ENCODE assay signal across 8 mouse cellular contexts in the genomic region with DNA sequence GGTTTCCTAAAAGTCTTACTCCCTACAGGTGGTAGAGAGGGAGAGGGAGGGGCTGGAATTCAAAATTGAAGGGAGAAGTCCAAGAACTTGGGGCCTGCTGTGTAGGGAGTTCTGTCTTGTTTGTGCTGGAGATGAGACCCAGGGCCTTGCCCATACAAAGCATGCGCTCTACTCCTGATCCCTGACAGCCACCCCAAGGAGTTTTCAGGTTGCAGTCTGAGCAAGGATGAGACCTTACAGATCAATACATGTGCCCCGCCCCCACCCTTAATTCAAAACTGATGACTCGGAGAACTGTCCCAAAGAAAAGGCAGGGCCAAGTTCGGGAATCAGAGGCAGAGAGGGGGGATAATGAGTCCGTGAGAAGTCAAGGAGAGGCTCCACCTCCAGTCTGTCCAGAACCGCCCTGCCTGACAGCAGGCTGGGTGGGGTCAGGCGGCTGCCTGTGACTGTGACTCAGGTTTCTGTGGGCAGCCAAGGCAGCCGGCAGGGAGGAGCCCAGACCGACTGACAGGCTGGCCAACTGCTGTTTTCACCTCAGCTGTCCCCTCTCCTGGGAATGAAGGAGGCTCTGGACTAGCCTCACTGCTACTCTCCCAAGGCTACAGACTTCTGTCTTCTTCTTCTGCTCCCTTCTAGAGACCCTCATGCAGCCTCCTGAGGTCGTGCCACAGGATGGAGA. TPM values are rescaled to one million over a fixed set of nuclear protein-coding genes. Genes with fewer than 3 reads are reported as not detected.
DNase-seq lines count a peak whose midpoint lies in the region; ATAC-seq and TF ChIP-seq lines count a peak whose summit lies in the region.

No protein-coding gene starts in this region.

- peaks cover 25% of the 10 kb centered on the region for H3K4me1 ChIP-seq in cerebellum, adult 2 months (ENCODE audit: control insufficient read depth, insufficient read depth, low read length)
- peaks cover 15% of the 10 kb centered on the region for H3K4me1 ChIP-seq in kidney, adult 2 months (ENCODE audit: control insufficient read depth, insufficient read depth, low read length)
- H3K4me1 ChIP-seq in lung, postnatal 0 days (ENCODE audit: insufficient read depth, low read depth, low read length): peaks cover 31% of the 10 kb centered on the region
- H3K4me1 ChIP-seq in spleen, adult 2 months (ENCODE audit: control insufficient read depth, insufficient read depth, insufficient read length): peaks cover 31% of the 10 kb centered on the region

- no peaks in the 10 kb centered on the region for H3K9me3 ChIP-seq in lung, postnatal 0 days (ENCODE audit: low read length)

- H3K27ac ChIP-seq in cerebellum, adult 2 months (ENCODE audit: insufficient read depth, low read length): peak overlapping the region; percentile 77
- peak overlapping the region; percentile 85 for H3K27ac ChIP-seq in kidney, adult 2 months (ENCODE audit: insufficient read depth, low read depth, low read length)
- H3K27ac ChIP-seq in lung, postnatal 0 days (ENCODE audit: low read length): peak overlapping the region; percentile 81
- H3K27ac ChIP-seq in spleen, adult 2 months (ENCODE audit: insufficient read depth, low read length): peak overlapping the region; percentile 76

- 13% methylated on average over 10 of the region's 10 CpGs for WGBS in cerebellum, adult 2 months
- WGBS in kidney, adult 2 months: 20% methylated on average over 10 of the region's 10 CpGs
- WGBS in lung, postnatal 0 days: 4% methylated on average over 10 of the region's 10 CpGs
- 11% methylated on average over 10 of the region's 10 CpGs for WGBS in spleen, adult 2 months

- no peak for TF ChIP-seq CTCF in cerebellum, adult 2 months (IDR thresholded peaks at IDR 0.05; ENCODE audit: borderline replicate concordance, insufficient read depth, low read depth, low read length)
- no peak for TF ChIP-seq CTCF in kidney, adult 2 months (conservative IDR thresholded peaks at IDR 0.05; ENCODE audit: insufficient read depth, insufficient read length, low read depth, low read length)
- TF ChIP-seq CTCF in lung, postnatal 0 days (IDR thresholded peaks at IDR 0.05): no peak
- no peak for TF ChIP-seq CTCF in spleen, adult 2 months (IDR thresholded peaks at IDR 0.05; ENCODE audit: extremely low read depth, insufficient read depth, insufficient read length, insufficient replicate concordance)

- peak overlapping the region; percentile 3 for H3K4me2 ChIP-seq in lung, postnatal 0 days (replicated peaks; ENCODE audit: low read depth, low read length)

- peak; percentile 58 for ATAC-seq in lung, postnatal 0 days

- peak; percentile 55 for DNase-seq in urinary bladder, adult 2 months (ENCODE audit: low spot score)
- DNase-seq in urinary bladder, postnatal 10 days (ENCODE audit: low spot score): no peak
- DNase-seq in cerebellum, adult 2 months: peak; percentile 69 to 84
- peak; percentile 100 for DNase-seq in heart, adult 11 months
- DNase-seq in kidney, adult 2 months: peak; percentile 85
- DNase-seq in lung, postnatal 0 days (ENCODE audit: low spot score): peak; percentile 96
- DNase-seq in spleen, adult 2 months (ENCODE audit: low read depth in 1 of 2, low spot score in 2 of 2): peak in 1 of 2 experiments; percentile 51
- DNase-seq in frontal cortex, postnatal 25 days (ENCODE audit: low spot score in 2 of 2): no peak

- no peak overlapping the region for H3K4me3 ChIP-seq in cerebellum, adult 2 months (replicated peaks; ENCODE audit: insufficient read depth, low read depth, low read length)
- H3K4me3 ChIP-seq in kidney, adult 2 months (ENCODE audit: insufficient read depth, low read depth, low read length): no peak overlapping the region
- no peak overlapping the region for H3K4me3 ChIP-seq in lung, postnatal 0 days (ENCODE audit: low read depth, low read length)
- 0 out of 2 replicates have a peak overlapping the region, but pooled peaks have one; percentile 0 for H3K4me3 ChIP-seq in spleen, adult 2 months (ENCODE audit: extremely low read depth, insufficient read depth, insufficient read length)

- no peak for TF ChIP-seq POLR2A in cerebellum, adult 2 months (IDR thresholded peaks at IDR 0.05; ENCODE audit: borderline replicate concordance, insufficient read depth, low read length)
- TF ChIP-seq POLR2A in kidney, adult 2 months (IDR thresholded peaks at IDR 0.05; ENCODE audit: low read depth, low read length): no peak
- TF ChIP-seq POLR2A in spleen, adult 2 months (IDR thresholded peaks at IDR 0.05; ENCODE audit: low read depth, low read length): no peak

- H3K9ac ChIP-seq in lung, postnatal 0 days (replicated peaks; ENCODE audit: low read depth): no peak overlapping the region

- no peaks in the 10 kb centered on the region for H3K36me3 ChIP-seq in kidney, adult 2 months (ENCODE audit: control insufficient read depth, insufficient read depth, low read length)
- H3K36me3 ChIP-seq in lung, postnatal 0 days (ENCODE audit: insufficient read depth, low read length): no peaks in the 10 kb centered on the region
- H3K36me3 ChIP-seq in spleen, adult 2 months (ENCODE audit: control insufficient read depth, insufficient read depth, low read length): no peaks in the 10 kb centered on the region

- H3K27me3 ChIP-seq in cerebellum, adult 2 months (ENCODE audit: control insufficient read depth, insufficient read depth, low read length): no peaks in the 10 kb centered on the region
- no peaks in the 10 kb centered on the region for H3K27me3 ChIP-seq in kidney, adult 2 months (replicated peaks; ENCODE audit: control insufficient read depth, insufficient read depth, low read length)
- no peaks in the 10 kb centered on the region for H3K27me3 ChIP-seq in lung, postnatal 0 days (replicated peaks; ENCODE audit: insufficient read depth, low read length)
- H3K27me3 ChIP-seq in spleen, adult 2 months (ENCODE audit: control insufficient read depth, insufficient read depth, low read length): no peaks in the 10 kb centered on the region

- TF ChIP-seq EP300 in lung, postnatal 0 days (IDR thresholded peaks at IDR 0.05): no peak

RNA-seq across cellular contexts. Expression of gene Trappc3, which starts 1.5 kb away (rescaled TPM):
- 85.7 and 101 TPM in 2 replicates for polyA plus RNA-seq in urinary bladder, adult 2 months (2012; rRNA removed)
- 175 TPM in 2 replicates for polyA plus RNA-seq in cerebellum, adult 2 months (2012; rRNA removed)
- 57.7 and 75.5 TPM in 2 replicates for polyA plus RNA-seq in kidney, adult 2 months (2012; rRNA removed)
- polyA plus RNA-seq in lung, postnatal 0 days (2015; fragmentation: Nextera tagmentation; extraction: Ambion mirVana): 95.9 and 97.9 TPM in 2 replicates
- polyA plus RNA-seq in spleen, adult 2 months (2012; rRNA removed): 23.6 and 25.7 TPM in 2 replicates

RNA-seq across cellular contexts. Expression of gene Map7d1, which starts 4.5 kb away (rescaled TPM):
- polyA plus RNA-seq in urinary bladder, adult 2 months (2012; rRNA removed): 103 and 127 TPM in 2 replicates
- polyA plus RNA-seq in cerebellum, adult 2 months (2012; rRNA removed): 274 and 283 TPM in 2 replicates
- 28.3 and 30.3 TPM in 2 replicates for polyA plus RNA-seq in kidney, adult 2 months (2012; rRNA removed)
- 27.2 and 33.3 TPM in 2 replicates for polyA plus RNA-seq in lung, postnatal 0 days (2015; fragmentation: Nextera tagmentation; extraction: Ambion mirVana)
- polyA plus RNA-seq in spleen, adult 2 months (2012; rRNA removed): 46.3 and 60.2 TPM in 2 replicates

RNA-seq across cellular contexts. Expression of gene Col8a2, which starts 25.9 kb away (rescaled TPM):
- polyA plus RNA-seq in urinary bladder, adult 2 months (2012; rRNA removed): 17.6 and 22.6 TPM in 2 replicates
- 0.93 and 2.0 TPM in 2 replicates for polyA plus RNA-seq in cerebellum, adult 2 months (2012; rRNA removed)
- polyA plus RNA-seq in kidney, adult 2 months (2012; rRNA removed): 0.27 and 0.31 TPM in 2 replicates
- polyA plus RNA-seq in lung, postnatal 0 days (2015; fragmentation: Nextera tagmentation; extraction: Ambion mirVana): 1.4 and 1.9 TPM in 2 replicates
- polyA plus RNA-seq in spleen, adult 2 months (2012; rRNA removed): 3.2 and 3.7 TPM in 2 replicates

RNA-seq across cellular contexts. Expression of gene Thrap3, which starts 58.1 kb away (rescaled TPM):
- 111 and 130 TPM in 2 replicates for polyA plus RNA-seq in urinary bladder, adult 2 months (2012; rRNA removed)
- polyA plus RNA-seq in cerebellum, adult 2 months (2012; rRNA removed): 122 TPM in 2 replicates
- polyA plus RNA-seq in kidney, adult 2 months (2012; rRNA removed): 40.4 and 51.0 TPM in 2 replicates
- polyA plus RNA-seq in lung, postnatal 0 days (2015; fragmentation: Nextera tagmentation; extraction: Ambion mirVana): 98.6 and 112 TPM in 2 replicates
- 51.1 and 53.0 TPM in 2 replicates for polyA plus RNA-seq in spleen, adult 2 months (2012; rRNA removed)

Comparison
In these comparisons a context has a peak if more than half of its experiments do, and no peak if none do; other contexts are left out.
1. DNase-seq: peak in urinary bladder, adult 2 months (single experiment), cerebellum, adult 2 months (2 of 2), heart, adult 11 months (single experiment), kidney, adult 2 months (single experiment) and lung, postnatal 0 days (single experiment); none in urinary bladder, postnatal 10 days (single experiment) and frontal cortex, postnatal 25 days (0 of 2).
2. Peak in every context shown above with its lines, with median percentiles within 50 percentile points of each other: H3K27ac ChIP-seq.